Mouse (Mus musculus) forebrain, embryonic 16.5 days (tissue): ENCODE data around the gene Fam19a3. TPM values are rescaled to one million over a fixed set of nuclear protein-coding genes. Genes with fewer than 3 reads are reported as not detected.
"Not testable (repeated sequence)": the region's sequence is repeated elsewhere in the genome, so short reads cannot be mapped to it uniquely, and the experiment has no call there.

Experiments
- ATAC-seq: fragments of 200-750 bp; cut with Nextera tagmentation; 2 replicates; pipeline ENCODE4 v1.8.0; 2017; ENCODE audit warnings: mild to moderate bottlenecking, moderate library complexity
- H3K27ac ChIP-seq: fragments of 300-500 bp; sonication (generic); 2 replicates; pipeline ENCODE4 v1.5.1; 2014; ENCODE audit warnings: low read length, control low read depth
- H3K27me3 ChIP-seq: fragments of 300-500 bp; sonication (generic); replicated peaks from 2 replicates; pipeline ENCODE4 v1.6.1; 2014; ENCODE audit warnings: low read length; ENCODE audit not compliant: control insufficient read depth, insufficient read depth
- H3K36me3 ChIP-seq: fragments of 300-500 bp; sonication (generic); 2 replicates; pipeline ENCODE4 v1.6.1; 2014; ENCODE audit not compliant: control insufficient read depth, insufficient read depth
- H3K4me1 ChIP-seq: fragments of 300-500 bp; sonication (generic); replicated peaks from 2 replicates; pipeline ENCODE4 v1.6.1; 2014; ENCODE audit warnings: low read length; ENCODE audit not compliant: control insufficient read depth, insufficient read depth
- H3K4me2 ChIP-seq: fragments of 300-500 bp; sonication (generic); 2 replicates; pipeline ENCODE4 v1.6.1; 2014; ENCODE audit warnings: mild to moderate bottlenecking, low read length, control low read depth
- H3K4me3 ChIP-seq: fragments of 300-500 bp; sonication (generic); replicated peaks from 2 replicates; pipeline ENCODE4 v1.5.1; 2014; ENCODE audit warnings: mild to moderate bottlenecking, low read length, control low read depth
- H3K9ac ChIP-seq: fragments of 300-500 bp; sonication (generic); replicated peaks from 2 replicates; pipeline ENCODE4 v1.6.1; 2014; ENCODE audit warnings: low read depth, low read length, control low read depth
- H3K9me3 ChIP-seq: fragments of 300-500 bp; sonication (generic); 2 replicates; pipeline ENCODE4 v1.6.1; 2016; ENCODE audit warnings: low read length; ENCODE audit not compliant: control insufficient read depth
- WGBS: fragments of 180-500 bp; shearing (Covaris S2); extraction: QIAGEN DNeasy Blood & Tissue Kit; methylation state at CpG from one replicate; pipeline ENCODE4 v1.1.7; 2014; 5-methylcytosine and 5-hydroxymethylcytosine counted together
- polyA plus RNA-seq: library from polyadenylated mRNA; unstranded; fragments of >200 nt; fragmentation: Nextera tagmentation; extraction: Ambion mirVana; gene quantifications from 2 replicates; pipeline ENCODE4 v1.2.1, GENCODE M21; 2015

The Fam19a3 gene
- polyA plus RNA-seq, 1 experiment from 2014 or later: 0.16 TPM

GRCm38 (mm10) chr3:104773301-104773700 lies 8.3 kb downstream of the Fam19a3 start:
- WGBS: 71% methylated on average over 7 of the region's 7 CpGs
- no peak overlapping the region for H3K27ac ChIP-seq
- no peak overlapping the region for H3K9ac ChIP-seq
- no peaks in the 10 kb centered on the region for H3K9me3 ChIP-seq
- H3K27me3 ChIP-seq: peaks cover 20% of the 10 kb centered on the region
- no peaks in the 10 kb centered on the region for H3K36me3 ChIP-seq
- H3K4me2 ChIP-seq: no peak overlapping the region
- no peak overlapping the region for H3K4me3 ChIP-seq
- H3K4me1 ChIP-seq: peaks cover 5% of the 10 kb centered on the region; the same call in 1 of the 2 replicates
- no peak for ATAC-seq

- Histone ChIP-seq H3K4me2 (no peak overlapping the region), H3K27me3 (peaks cover 5% of the 10 kb centered on the region; the same call in 1 of the 2 replicates), H3K4me1 (no peaks in the 10 kb centered on the region), H3K9ac (no peak overlapping the region), H3K27ac (no peak overlapping the region), H3K4me3 (no peak overlapping the region), H3K9me3 (no peaks in the 10 kb centered on the region), H3K36me3 (no peaks in the 10 kb centered on the region)
- 42% methylated on average over 6 of the region's 6 CpGs for WGBS
- no peak for ATAC-seq
These were observed 10.2 kb downstream of the Fam19a3 start for GRCm38 (mm10) chr3:104771460-104771859.

- H3K36me3 ChIP-seq: no peaks in the 10 kb centered on the region
- H3K9ac ChIP-seq: no peak overlapping the region
These were observed 10.7 kb downstream of the Fam19a3 start for GRCm38 (mm10) chr3:104770918-104771317.

GRCm38 (mm10) chr3:104770035-104770434 lies 11.6 kb downstream of the Fam19a3 start:
- H3K4me1 ChIP-seq: no peaks in the 10 kb centered on the region
- WGBS: 57% methylated on average over 10 of the region's 10 CpGs
- no peak overlapping the region for H3K4me2 ChIP-seq
- no peak overlapping the region for H3K27ac ChIP-seq
- no peak for ATAC-seq
- no peaks in the 10 kb centered on the region for H3K27me3 ChIP-seq
- H3K9ac ChIP-seq: no peak overlapping the region
- no peak overlapping the region for H3K4me3 ChIP-seq
- H3K36me3 ChIP-seq: no peaks in the 10 kb centered on the region
- no peaks in the 10 kb centered on the region for H3K9me3 ChIP-seq

More at GRCm38 (mm10) chr3:104770918-104771317, 10.7 kb downstream of the Fam19a3 start:
- H3K4me3 ChIP-seq: no peak overlapping the region
- 0 out of 2 replicates have a peak, but pooled peaks cover under 1% of the 10 kb centered on the region for H3K27me3 ChIP-seq
- WGBS: 76% methylated on average over 3 of the region's 3 CpGs
- H3K9me3 ChIP-seq: no peaks in the 10 kb centered on the region
- ATAC-seq: no peak
- no peaks in the 10 kb centered on the region for H3K4me1 ChIP-seq
- no peak overlapping the region for H3K27ac ChIP-seq
- no peak overlapping the region for H3K4me2 ChIP-seq

- ATAC-seq: no peak
- no peaks in the 10 kb centered on the region for H3K36me3 ChIP-seq
These were observed 12.5 kb downstream of the Fam19a3 start for GRCm38 (mm10) chr3:104769135-104769534.

GRCm38 (mm10) chr3:104767716-104768115 lies 13.9 kb downstream of the Fam19a3 start:
- Histone ChIP-seq H3K9me3 (no peaks in the 10 kb centered on the region), H3K27ac (no peak overlapping the region), H3K27me3 (no peaks in the 10 kb centered on the region), H3K9ac (no peak overlapping the region), H3K4me3 (no peak overlapping the region), H3K4me1 (no peaks in the 10 kb centered on the region), H3K36me3 (no peaks in the 10 kb centered on the region), H3K4me2 (no peak overlapping the region)
- no peak for ATAC-seq
- WGBS: 84% methylated on average over 4 of the region's 4 CpGs

More at GRCm38 (mm10) chr3:104769135-104769534, 12.5 kb downstream of the Fam19a3 start:
- Histone ChIP-seq H3K4me2 (no peak overlapping the region), H3K4me3 (no peak overlapping the region), H3K9ac (no peak overlapping the region), H3K4me1 (no peaks in the 10 kb centered on the region), H3K27ac (no peak overlapping the region), H3K27me3 (no peaks in the 10 kb centered on the region), H3K9me3 (no peaks in the 10 kb centered on the region)
- 70% methylated on average over 3 of the region's 3 CpGs for WGBS

GRCm38 (mm10) chr3:104767141-104767540 lies 14.5 kb downstream of the Fam19a3 start:
- Histone ChIP-seq H3K9ac (no peak overlapping the region), H3K36me3 (no peaks in the 10 kb centered on the region), H3K4me3 (no peak overlapping the region), H3K4me2 (no peak overlapping the region), H3K9me3 (no peaks in the 10 kb centered on the region), H3K27ac (no peak overlapping the region), H3K27me3 (no peaks in the 10 kb centered on the region), H3K4me1 (no peaks in the 10 kb centered on the region)
- ATAC-seq: no peak
- 61% methylated on average over 2 of the region's 2 CpGs for WGBS

GRCm38 (mm10) chr3:104765021-104765420 lies 16.6 kb downstream of the Fam19a3 start:
- no peak overlapping the region for H3K27ac ChIP-seq
- H3K9ac ChIP-seq: no peak overlapping the region
- no peak overlapping the region for H3K4me3 ChIP-seq
- H3K4me2 ChIP-seq: no peak overlapping the region
- H3K36me3 ChIP-seq: no peaks in the 10 kb centered on the region
- no peaks in the 10 kb centered on the region; the same call in 1 of the 2 replicates for H3K4me1 ChIP-seq
- no peaks in the 10 kb centered on the region for H3K9me3 ChIP-seq
- ATAC-seq: no peak
- WGBS: 20% methylated on average over 4 of the region's 4 CpGs
- H3K27me3 ChIP-seq: 0 out of 2 replicates have a peak, but pooled peaks cover 2% of the 10 kb centered on the region

- ATAC-seq, H3K9me3 ChIP-seq, H3K9ac ChIP-seq, H3K36me3 ChIP-seq, H3K4me1 ChIP-seq, H3K27me3 ChIP-seq, H3K4me3 ChIP-seq, H3K4me2 ChIP-seq, H3K27ac ChIP-seq: not testable (repeated sequence)
- WGBS: 25% methylated on average over 19 of the region's 20 CpGs
These were observed 19.4 kb downstream of the Fam19a3 start for GRCm38 (mm10) chr3:104762103-104762863.
